Mouse (Mus musculus) liver, embryonic 16.5 days (tissue): Measurements from ENCODE around the gene Gm17545. TPM values are rescaled to one million over a fixed set of nuclear protein-coding genes. Genes with fewer than 3 reads are reported as not detected.

Experiments used
- ATAC-seq: fragments of 200-750 bp; cut with Nextera tagmentation; 2 replicates; pipeline ENCODE4 v1.8.0; 2017; ENCODE audit warnings: low read depth, mild to moderate bottlenecking, moderate number of reproducible peaks, moderate library complexity
- H3K27ac ChIP-seq: fragments of 300-500 bp; sonication (generic); 2 replicates; pipeline ENCODE4 v1.5.1; 2014; ENCODE audit warnings: mild to moderate bottlenecking, low read length
- H3K27me3 ChIP-seq: fragments of 300-500 bp; sonication (generic); 2 replicates; pipeline ENCODE4 v1.6.1; 2014; ENCODE audit warnings: low read depth, low read length, mixed read lengths; ENCODE audit not compliant: control insufficient read depth, insufficient read depth
- H3K36me3 ChIP-seq: fragments of 300-500 bp; sonication (generic); 2 replicates; pipeline ENCODE4 v1.6.1; 2014; ENCODE audit warnings: mild to moderate bottlenecking; ENCODE audit not compliant: control insufficient read depth, insufficient read depth
- H3K4me1 ChIP-seq: fragments of 300-500 bp; sonication (generic); 2 replicates; pipeline ENCODE4 v1.6.1; 2014; ENCODE audit warnings: low read depth, low read length, mixed read lengths; ENCODE audit not compliant: control insufficient read depth
- H3K4me2 ChIP-seq: fragments of 300-500 bp; sonication (generic); 2 replicates; pipeline ENCODE4 v1.6.1; 2014; ENCODE audit warnings: low read depth, low read length, mixed read lengths
- H3K4me3 ChIP-seq: fragments of 300-500 bp; sonication (generic); 2 replicates; pipeline ENCODE4 v1.5.1; 2014; ENCODE audit warnings: low read depth, mild to moderate bottlenecking, low read length
- H3K9ac ChIP-seq: fragments of 300-500 bp; sonication (generic); 2 replicates; pipeline ENCODE4 v1.6.1; 2014; ENCODE audit warnings: low read depth, low read length
- H3K9me3 ChIP-seq: fragments of 300-500 bp; sonication (generic); replicated peaks from 2 replicates; pipeline ENCODE4 v1.6.1; 2016; ENCODE audit warnings: low read length; ENCODE audit not compliant: control insufficient read depth
- WGBS: fragments of 180-500 bp; shearing (Covaris S2); extraction: QIAGEN DNeasy Blood & Tissue Kit; methylation state at CpG from one replicate; pipeline ENCODE4 v1.1.7; 2014; ENCODE audit not compliant: insufficient replicate concordance; 5-methylcytosine and 5-hydroxymethylcytosine counted together
- polyA plus RNA-seq: library from polyadenylated mRNA; unstranded; fragments of >200 nt; fragmentation: Nextera tagmentation; extraction: Ambion mirVana; gene quantifications from 2 replicates; pipeline ENCODE4 v1.2.1, GENCODE M21; 2015

The Gm17545 gene
- polyA plus RNA-seq, 1 experiment from 2014 or later = not detected

- H3K4me1 ChIP-seq = no peaks in the 10 kb centered on the region
- H3K4me3 ChIP-seq = no peak overlapping the region
- no peak overlapping the region for H3K9ac ChIP-seq
- H3K36me3 ChIP-seq = no peaks in the 10 kb centered on the region
- WGBS = 62% methylated on average over 9 of the region's 9 CpGs
- no peak overlapping the region for H3K27ac ChIP-seq
- no peak overlapping the region for H3K4me2 ChIP-seq
- ATAC-seq = no peak
- no peaks in the 10 kb centered on the region for H3K9me3 ChIP-seq
- no peaks in the 10 kb centered on the region for H3K27me3 ChIP-seq
Observed at GRCm38 (mm10) chr9:22494203-22494807, 40.2 kb downstream of the Gm17545 start.

- H3K9me3 ChIP-seq = no peaks in the 10 kb centered on the region
- no peak overlapping the region for H3K9ac ChIP-seq
- H3K4me3 ChIP-seq = no peak overlapping the region
- ATAC-seq = no peak
- H3K4me1 ChIP-seq = no peaks in the 10 kb centered on the region
- H3K4me2 ChIP-seq = no peak overlapping the region
- H3K27me3 ChIP-seq = no peaks in the 10 kb centered on the region
- H3K27ac ChIP-seq = no peak overlapping the region
- H3K36me3 ChIP-seq = no peaks in the 10 kb centered on the region
- WGBS = 56% methylated on average over 2 of the region's 2 CpGs
Observed at GRCm38 (mm10) chr9:22495133-22495532, 41.0 kb downstream of the Gm17545 start.

DNA sequence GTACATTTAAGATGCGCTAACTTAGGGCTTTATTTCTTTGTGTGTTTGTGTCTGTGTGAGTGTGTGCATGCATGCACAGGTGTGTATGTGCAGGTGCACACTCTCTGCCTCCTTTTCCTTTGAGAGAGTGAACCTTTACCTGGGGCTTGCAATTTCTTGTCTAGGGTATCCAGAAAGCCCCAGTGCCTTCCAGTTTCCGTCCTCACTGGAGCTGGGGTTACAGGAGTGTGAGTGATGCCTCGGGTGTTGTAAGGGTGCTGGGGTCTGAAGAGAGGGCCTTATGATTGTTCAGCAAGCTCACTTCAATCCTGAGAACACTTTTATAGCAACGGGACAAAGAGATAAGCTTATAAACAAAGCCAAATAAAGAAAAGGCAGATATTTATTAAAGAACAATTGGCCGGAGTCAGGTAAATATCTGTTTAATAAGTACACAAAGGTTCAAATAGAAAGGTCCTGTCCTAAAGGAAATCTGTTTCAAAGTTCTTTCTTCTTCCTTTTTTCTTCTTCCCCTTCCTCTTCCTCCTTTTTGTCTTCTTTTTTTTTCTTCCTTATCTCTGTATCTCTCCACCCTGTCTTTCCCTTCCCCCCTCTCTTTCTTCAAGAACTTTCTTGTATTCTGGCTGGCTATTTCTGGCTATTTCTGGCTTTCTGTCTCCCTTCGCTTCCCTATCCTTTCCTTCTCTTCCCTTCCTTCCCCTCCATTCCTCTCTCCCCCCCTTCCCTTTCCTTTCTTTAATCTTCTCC is 43.1 kb downstream of the Gm17545 start:
- Histone ChIP-seq H3K4me3 (no peak overlapping the region), H3K36me3 (no peaks in the 10 kb centered on the region), H3K27ac (no peak overlapping the region), H3K9ac (no peak overlapping the region), H3K9me3 (no peaks in the 10 kb centered on the region), H3K4me2 (no peak overlapping the region), H3K4me1 (no peaks in the 10 kb centered on the region), H3K27me3 (no peaks in the 10 kb centered on the region)
- no peak for ATAC-seq
- 66% methylated on average over 6 of the region's 6 CpGs for WGBS

- H3K4me2 ChIP-seq = no peak overlapping the region
- ATAC-seq = no peak
- WGBS = 85% methylated on average over 2 of the region's 2 CpGs
Observed at GRCm38 (mm10) chr9:22502972-22503371, 48.9 kb downstream of the Gm17545 start.

GRCm38 (mm10) chr9:22503581-22503980 is 49.5 kb downstream of the Gm17545 start:
- Histone ChIP-seq H3K27ac (no peak overlapping the region), H3K27me3 (no peaks in the 10 kb centered on the region), H3K36me3 (no peaks in the 10 kb centered on the region), H3K4me2 (no peak overlapping the region), H3K9ac (no peak overlapping the region), H3K4me3 (no peak overlapping the region), H3K9me3 (no peaks in the 10 kb centered on the region), H3K4me1 (no peaks in the 10 kb centered on the region)
- 77% methylated on average over 5 of the region's 5 CpGs for WGBS
- ATAC-seq = no peak

More at GRCm38 (mm10) chr9:22502972-22503371, 48.9 kb downstream of the Gm17545 start:
- Histone ChIP-seq H3K27me3 (no peaks in the 10 kb centered on the region), H3K4me3 (no peak overlapping the region), H3K27ac (no peak overlapping the region), H3K36me3 (no peaks in the 10 kb centered on the region), H3K9ac (no peak overlapping the region), H3K9me3 (no peaks in the 10 kb centered on the region), H3K4me1 (no peaks in the 10 kb centered on the region)

- Histone ChIP-seq H3K4me3 (no peak overlapping the region), H3K36me3 (no peaks in the 10 kb centered on the region), H3K27ac (no peak overlapping the region), H3K9ac (no peak overlapping the region), H3K4me2 (no peak overlapping the region), H3K4me1 (no peaks in the 10 kb centered on the region), H3K9me3 (no peaks in the 10 kb centered on the region), H3K27me3 (no peaks in the 10 kb centered on the region)
- no peak for ATAC-seq
- 35% methylated on average over 2 of the region's 2 CpGs for WGBS
Observed at GRCm38 (mm10) chr9:22505574-22505973, 51.5 kb downstream of the Gm17545 start.

Other genes starting within 250 kb of the Gm17545 start
- 6.7 and 7.4 TPM in 2 replicates for gene Zfp809, start 228.6 kb upstream of the Gm17545 start, polyA plus RNA-seq
- gene Zfp599, start 194.4 kb upstream of the Gm17545 start, polyA plus RNA-seq = 1.0 and 1.3 TPM in 2 replicates
- gene Zfp810, start 146.6 kb upstream of the Gm17545 start, polyA plus RNA-seq = 2.7 and 2.8 TPM in 2 replicates
- 29.7 and 29.9 TPM in 2 replicates for gene Anln, start 65.1 kb upstream of the Gm17545 start, polyA plus RNA-seq
- gene 9530077C05Rik, start 42.8 kb upstream of the Gm17545 start, polyA plus RNA-seq = 1.2 and 1.3 TPM in 2 replicates
- 25.1 and 25.3 TPM in 2 replicates for gene Rp9, start 15.5 kb downstream of the Gm17545 start, polyA plus RNA-seq
- gene Bbs9, start 21.4 kb downstream of the Gm17545 start, polyA plus RNA-seq = 2.5 and 3.1 TPM in 2 replicates